Mouse (Mus musculus) bone marrow macrophage, adult 2 months (primary cell): ENCODE results near the gene Pxn.

Experiments
- CTCF ChIP-seq: IDR thresholded peaks from 2 replicates; pipeline ENCODE4 v1.5.1; 2012; ENCODE audit warnings: low read depth, mild to moderate bottlenecking, low read length, moderate library complexity
- POLR2A ChIP-seq: IDR thresholded peaks from 2 replicates; pipeline ENCODE4 v1.6.1; 2012; ENCODE audit warnings: mild to moderate bottlenecking, low read depth, low read length, borderline replicate concordance

DNA sequence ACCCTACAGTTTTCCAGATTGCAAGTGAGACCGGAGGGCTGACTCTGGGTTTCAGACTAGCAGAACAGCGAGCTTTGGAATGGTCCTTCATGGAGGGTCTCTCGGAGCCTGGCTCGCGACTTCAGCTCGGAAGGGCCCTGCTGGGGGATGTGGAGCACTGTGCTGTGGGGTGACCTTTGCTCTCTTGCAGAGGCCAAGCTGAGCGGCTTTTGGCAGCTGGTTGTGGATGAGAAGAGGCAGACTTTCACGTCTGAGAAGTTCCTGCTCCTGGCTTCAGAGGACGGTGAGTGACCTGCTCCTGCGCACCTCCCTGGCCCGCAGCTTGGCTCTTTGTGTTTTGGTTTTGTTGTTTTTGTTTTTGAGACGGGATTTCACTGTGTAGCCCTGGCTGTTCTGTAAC, 79.1 kb downstream of the Pxn start:
- no peak for TF ChIP-seq CTCF
- TF ChIP-seq POLR2A: no peak
